Mouse (Mus musculus) embryonic fibroblast, embryonic 13.5 days (primary cell): Measurements from ENCODE around the gene Gpr84. TPM values are rescaled to one million over a fixed set of nuclear protein-coding genes. Genes with fewer than 3 reads are reported as not detected.

Source experiments
- H3K27ac ChIP-seq: 2 replicates; pipeline ENCODE4 v1.5.1; 2012; ENCODE audit warnings: low read length, control low read depth, inconsistent platforms; ENCODE audit not compliant: insufficient read depth
- H3K4me1 ChIP-seq: 2 replicates; pipeline ENCODE4 v1.6.1; 2011; ENCODE audit warnings: low read length; ENCODE audit not compliant: control insufficient read depth, insufficient read depth
- H3K4me3 ChIP-seq: 2 replicates; pipeline ENCODE4 v1.5.1; 2011; ENCODE audit warnings: mild to moderate bottlenecking, control low read depth, low read length; ENCODE audit not compliant: insufficient read depth
- CTCF ChIP-seq: IDR thresholded peaks from 2 replicates; pipeline ENCODE4 v1.5.1; 2011; ENCODE audit warnings: mild to moderate bottlenecking, control low read depth, low read length, moderate library complexity, borderline replicate concordance; ENCODE audit not compliant: insufficient read depth
- POLR2A ChIP-seq: IDR thresholded peaks from 2 replicates; pipeline ENCODE4 v1.6.1; 2011; ENCODE audit warnings: low read depth, mild to moderate bottlenecking, control low read depth, low read length, moderate library complexity
- polyA plus RNA-seq: library from polyadenylated mRNA; stranded (reverse); fragments of >200 nt; gene quantifications from 2 replicates; pipeline ENCODE4 v1.2.4, GENCODE M21; 2011; ENCODE audit warnings: low read depth; ENCODE audit not compliant: missing spikeins, insufficient read length

Gene Gpr84
- polyA plus RNA-seq, 1 experiment, result 0.40 TPM

DNA sequence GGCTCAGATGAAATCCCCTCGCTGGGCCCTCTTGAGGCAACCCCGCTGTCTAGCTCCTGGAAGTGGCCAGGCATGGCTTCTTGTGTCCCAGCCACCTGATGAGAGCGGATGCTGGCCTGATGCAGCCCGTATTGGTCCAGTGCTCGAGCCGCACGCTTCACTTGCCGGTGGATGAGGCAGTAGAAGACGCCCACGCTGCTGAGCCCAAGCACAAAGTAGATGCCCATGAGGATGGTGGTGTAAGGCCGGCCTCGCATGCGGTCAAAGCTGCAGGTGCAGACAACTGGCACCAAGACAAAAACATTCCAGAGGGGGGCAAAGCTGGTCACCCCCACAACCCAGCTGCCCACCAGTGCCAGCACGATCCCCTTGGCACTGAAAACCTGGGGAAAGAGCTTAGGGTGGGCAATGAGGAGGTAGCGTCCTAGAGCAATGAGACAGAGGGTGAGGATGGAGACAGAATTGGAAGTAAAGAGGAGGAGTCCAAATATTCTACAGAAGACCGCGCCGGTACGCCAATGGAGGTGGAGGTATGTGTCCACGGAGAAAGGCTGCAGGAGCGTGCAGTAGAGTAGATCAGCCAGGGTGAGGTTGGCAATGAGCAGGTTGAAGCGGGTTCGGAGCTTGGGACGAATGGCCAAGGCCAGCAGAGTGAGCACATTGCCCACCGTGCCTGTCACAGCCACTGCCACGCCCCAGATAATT, 1.4 kb downstream of the Gpr84 start:
- Histone ChIP-seq H3K27ac (no peak overlapping the region), H3K4me3 (no peak overlapping the region), H3K4me1 (peaks cover 7% of the 10 kb centered on the region)
- no peak for TF ChIP-seq CTCF
- TF ChIP-seq POLR2A, result no peak

DNA sequence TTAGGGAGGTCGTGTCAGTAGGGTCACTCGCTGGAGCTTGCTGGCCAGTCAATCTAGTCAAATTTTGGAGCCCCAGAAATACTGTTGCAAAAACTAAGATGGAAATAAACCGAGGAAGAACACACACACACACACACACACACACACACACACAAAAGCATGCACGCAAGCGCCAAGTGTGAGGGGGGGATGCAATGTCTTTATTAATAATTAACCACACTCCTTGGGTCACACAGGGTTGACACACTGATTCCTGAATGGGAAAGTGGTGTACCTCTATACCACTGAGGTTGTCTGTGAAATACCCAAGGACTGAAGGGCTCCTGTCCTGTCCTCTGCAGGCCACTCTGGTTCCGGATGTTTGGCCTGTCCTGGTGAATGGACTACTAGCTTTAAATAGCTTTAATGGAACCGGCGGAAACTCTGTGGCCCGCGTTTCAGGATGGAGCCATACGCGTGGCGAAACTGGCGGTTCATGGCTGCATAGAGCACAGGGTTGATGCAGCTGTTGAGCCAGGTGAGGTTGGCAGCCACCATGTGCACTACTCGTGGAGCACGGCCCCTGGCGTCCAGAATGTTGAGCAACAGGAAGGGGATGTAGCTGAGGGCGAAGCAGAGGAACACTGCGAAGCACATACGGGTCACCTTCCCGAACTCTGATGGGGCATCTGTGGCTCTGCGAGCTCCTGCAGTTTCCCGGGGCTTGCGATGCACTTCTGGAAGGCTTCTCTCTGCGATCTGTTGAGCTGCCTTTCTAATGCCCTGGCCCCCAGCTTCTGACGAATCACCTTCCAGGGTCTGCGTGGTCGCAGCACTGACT, 2.1 kb downstream of the Gpr84 start:
- TF ChIP-seq POLR2A (no peak), CTCF (peak; percentile 57; the same call in 1 of the 2 replicates)
- peaks cover 12% of the 10 kb centered on the region for H3K4me1 ChIP-seq
- no peak overlapping the region for H3K27ac ChIP-seq
- H3K4me3 ChIP-seq, result no peak overlapping the region

DNA sequence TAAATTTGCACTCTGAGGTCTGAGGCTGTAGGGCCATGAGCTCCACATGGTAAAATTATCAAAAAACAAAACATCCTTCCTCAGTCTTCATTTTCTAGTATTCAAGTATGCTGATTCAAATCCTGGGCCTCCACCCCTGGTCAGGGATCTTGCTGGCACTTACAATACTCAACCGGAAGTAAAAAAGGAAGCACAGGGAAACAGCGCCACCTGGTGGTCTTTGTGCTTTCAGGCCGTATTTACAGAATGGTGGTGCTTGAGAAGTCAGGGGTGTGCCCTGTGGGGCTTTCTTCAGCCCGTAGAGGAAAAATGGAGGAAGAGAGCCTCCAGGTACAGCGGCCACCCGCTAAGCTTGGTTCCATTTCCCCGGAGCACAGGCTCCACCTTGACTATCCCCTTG, 3.3 kb downstream of the Gpr84 start:
- peak; percentile 65 for TF ChIP-seq CTCF
- TF ChIP-seq POLR2A, result no peak
- Histone ChIP-seq H3K4me3 (no peak overlapping the region), H3K27ac (no peak overlapping the region), H3K4me1 (peaks cover 19% of the 10 kb centered on the region)

DNA sequence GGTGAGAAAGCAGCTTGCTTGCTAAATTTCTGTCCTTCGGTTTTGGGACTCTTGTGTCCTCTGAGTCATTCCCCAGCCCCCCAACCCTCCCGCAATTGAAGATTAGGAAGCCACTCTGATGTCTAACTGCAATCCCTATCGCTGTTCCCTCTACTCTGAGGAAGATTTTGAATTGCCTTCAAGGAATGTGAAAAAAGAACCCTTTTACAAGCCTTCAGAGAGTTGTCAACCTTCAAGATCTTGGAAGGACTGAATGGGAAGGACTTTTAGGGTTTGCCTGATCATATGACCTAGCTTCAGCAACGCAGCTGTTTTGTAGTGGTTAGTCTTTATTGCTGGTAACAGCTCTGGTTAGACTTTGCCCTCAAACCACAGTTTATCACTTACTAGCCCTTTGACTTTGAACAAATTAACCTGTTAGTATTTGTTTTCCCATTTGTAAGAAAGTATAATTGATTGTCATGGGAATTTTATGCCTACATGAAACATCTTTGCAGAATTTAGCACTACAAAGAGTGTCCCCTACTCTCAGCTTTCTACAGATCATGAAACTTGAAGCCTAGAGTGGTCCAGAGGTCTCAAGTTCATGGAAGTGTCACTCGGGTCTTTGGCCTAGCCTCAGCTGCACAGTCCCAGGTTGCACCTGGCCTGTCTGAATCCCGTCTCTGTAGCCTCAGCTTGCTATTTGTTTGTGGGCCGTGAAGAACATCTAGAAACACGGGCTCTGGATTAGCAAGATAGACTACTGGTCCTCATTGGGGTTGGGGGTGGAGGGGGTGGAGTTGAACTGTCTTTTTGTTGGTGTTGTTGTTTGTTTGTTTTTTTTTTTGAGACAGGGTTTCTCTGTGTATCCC, 4.4 kb downstream of the Gpr84 start:
- Histone ChIP-seq H3K4me1 (peaks cover 29% of the 10 kb centered on the region), H3K4me3 (peak overlapping the region; percentile 36), H3K27ac (peak overlapping the region; percentile 97)
- TF ChIP-seq CTCF (no peak), POLR2A (no peak)

DNA sequence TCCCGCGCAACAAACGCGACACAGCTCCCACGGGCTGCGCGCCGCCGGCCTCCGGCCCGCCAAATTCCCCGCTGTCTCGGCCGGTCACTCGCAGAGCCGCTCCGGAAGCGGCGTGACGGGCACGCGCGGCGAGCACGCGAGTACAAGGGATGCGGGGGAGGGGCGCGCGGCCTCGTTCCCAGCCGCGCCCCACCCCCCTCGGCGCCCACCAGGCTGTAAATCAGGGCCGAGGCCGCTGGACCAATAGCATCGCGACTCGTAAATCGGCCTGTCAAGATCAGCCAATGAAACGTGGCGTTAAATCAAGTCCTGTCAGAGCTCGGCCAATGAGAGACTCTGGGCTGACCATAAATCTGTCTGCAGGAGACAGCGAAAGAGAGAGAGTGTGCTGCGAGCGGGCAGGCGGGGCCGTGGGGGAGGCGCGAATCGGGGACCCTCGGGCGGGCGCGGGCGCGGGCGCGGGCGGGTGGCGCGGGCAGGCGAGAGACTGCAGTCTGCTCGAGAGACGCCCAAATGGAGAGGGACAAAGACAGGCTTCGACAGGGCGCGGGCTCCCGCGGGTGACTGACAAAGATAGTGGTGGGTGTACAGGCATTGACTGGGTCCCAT, 5.2 kb downstream of the Gpr84 start:
- Histone ChIP-seq H3K27ac (peak overlapping the region; percentile 97), H3K4me1 (peaks cover 36% of the 10 kb centered on the region), H3K4me3 (peak overlapping the region; percentile 36)
- TF ChIP-seq POLR2A (peak; percentile 58), CTCF (no peak)

DNA sequence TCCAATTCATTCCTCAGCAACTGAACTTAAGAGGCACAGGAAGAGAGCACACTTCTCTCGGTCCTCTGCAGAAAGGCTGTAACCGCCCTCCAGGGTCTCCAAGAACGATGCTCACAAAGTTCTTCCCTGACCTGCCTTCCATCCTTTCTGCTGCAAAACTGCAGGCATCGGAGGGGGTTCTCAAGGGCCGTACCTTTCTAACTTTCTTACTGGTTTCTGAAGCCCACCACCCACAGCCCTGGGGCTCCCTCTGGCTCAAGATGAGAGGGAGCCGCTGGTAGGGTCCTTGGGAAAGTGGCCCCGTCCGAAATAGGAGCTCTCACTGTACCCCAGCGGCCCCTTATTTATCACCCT, 5.8 kb downstream of the Gpr84 start:
- H3K4me3 ChIP-seq, result peak overlapping the region; percentile 34
- TF ChIP-seq CTCF (no peak), POLR2A (no peak)
- H3K27ac ChIP-seq, result peak overlapping the region; percentile 74
- H3K4me1 ChIP-seq, result peaks cover 37% of the 10 kb centered on the region

DNA sequence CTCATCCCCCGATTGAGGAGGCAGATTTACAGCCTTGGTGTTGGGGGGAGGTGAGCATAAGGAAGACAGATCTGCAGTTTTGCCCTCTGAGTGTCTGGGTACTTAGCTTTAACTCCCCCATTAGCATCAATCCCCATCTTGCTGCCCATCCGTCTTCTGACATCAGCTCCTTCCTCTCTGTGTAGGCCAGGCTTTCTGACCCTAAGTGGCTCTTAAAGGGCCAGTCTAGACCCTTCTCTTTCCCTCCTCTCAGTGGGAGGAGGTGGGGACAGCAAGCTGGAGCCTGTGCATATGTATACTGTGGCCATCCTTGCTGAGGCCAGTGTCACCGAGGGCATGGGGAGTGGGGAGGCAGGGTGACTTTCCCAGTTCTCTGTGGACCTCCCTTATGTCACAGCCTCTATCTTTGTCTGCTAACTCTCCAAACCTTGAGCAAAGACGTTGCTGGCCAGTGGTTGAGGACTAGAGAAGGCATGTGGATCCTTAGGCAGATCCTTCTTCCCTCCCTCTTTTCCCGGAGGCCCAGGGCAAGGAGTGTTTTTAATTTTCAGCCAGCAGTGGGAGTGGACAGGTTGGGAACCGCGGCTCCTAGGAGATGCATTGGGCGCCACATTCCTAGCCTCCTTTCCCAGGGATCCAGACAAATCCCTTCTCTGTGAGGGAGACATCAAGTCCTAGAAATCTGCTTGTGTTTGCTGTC, 6.3 kb downstream of the Gpr84 start:
- peak overlapping the region; percentile 74 for H3K27ac ChIP-seq
- TF ChIP-seq CTCF (no peak), POLR2A (peak; percentile 32; the same call in 1 of the 2 replicates)
- H3K4me1 ChIP-seq, result peaks cover 42% of the 10 kb centered on the region
- peak overlapping the region; percentile 34; the same call in 1 of the 2 replicates for H3K4me3 ChIP-seq

DNA sequence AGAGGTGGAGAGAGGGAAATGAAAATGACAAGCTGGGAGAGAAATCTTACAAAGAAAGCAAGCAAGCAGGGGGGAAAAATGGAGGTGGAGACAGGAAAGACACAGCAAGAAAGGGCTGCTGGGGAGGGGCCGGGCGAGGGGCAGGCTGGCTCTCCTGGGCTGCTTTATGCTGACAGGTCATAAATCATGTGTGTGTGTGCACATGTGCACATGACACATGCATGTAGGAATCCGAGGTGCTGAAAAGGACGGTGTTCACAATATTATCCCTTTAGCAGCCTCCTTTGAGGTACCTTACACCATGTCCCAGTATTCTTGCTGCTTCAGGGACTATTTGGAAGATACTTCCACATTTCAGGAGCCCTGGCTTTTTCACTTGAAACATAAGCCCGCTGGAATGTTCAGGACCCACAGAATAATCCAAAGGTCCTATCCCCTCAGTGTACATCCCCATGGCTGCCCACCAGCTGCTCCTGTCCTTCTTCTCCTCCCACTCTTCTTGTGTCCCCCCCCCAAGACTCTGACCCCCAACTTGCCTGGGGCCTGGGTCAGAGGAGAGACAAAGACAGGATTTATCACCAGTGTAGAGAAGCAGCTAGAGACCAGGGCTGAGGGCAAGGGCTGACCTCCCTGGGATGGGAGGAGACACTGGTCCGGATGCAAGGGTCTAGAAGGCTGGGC, 7.9 kb downstream of the Gpr84 start:
- H3K4me3 ChIP-seq, result no peak overlapping the region
- TF ChIP-seq POLR2A (no peak), CTCF (no peak)
- peaks cover 48% of the 10 kb centered on the region for H3K4me1 ChIP-seq
- peak overlapping the region; percentile 62 for H3K27ac ChIP-seq
